Mouse (Mus musculus) CH12.LX (cell line): ENCODE results near the gene Med24.

Experiments
- E2F4 ChIP-seq: IDR thresholded peaks from 2 replicates; pipeline ENCODE4 v1.6.1; 2011; ENCODE audit warnings: low read depth, low read length, improper control_type of control experiment; ENCODE audit not compliant: insufficient replicate concordance
- MXI1 ChIP-seq: IDR thresholded peaks from 2 replicates; pipeline ENCODE4 v1.6.1; 2011; ENCODE audit warnings: mild to moderate bottlenecking, low read depth, low read length, improper control_type of control experiment

DNA sequence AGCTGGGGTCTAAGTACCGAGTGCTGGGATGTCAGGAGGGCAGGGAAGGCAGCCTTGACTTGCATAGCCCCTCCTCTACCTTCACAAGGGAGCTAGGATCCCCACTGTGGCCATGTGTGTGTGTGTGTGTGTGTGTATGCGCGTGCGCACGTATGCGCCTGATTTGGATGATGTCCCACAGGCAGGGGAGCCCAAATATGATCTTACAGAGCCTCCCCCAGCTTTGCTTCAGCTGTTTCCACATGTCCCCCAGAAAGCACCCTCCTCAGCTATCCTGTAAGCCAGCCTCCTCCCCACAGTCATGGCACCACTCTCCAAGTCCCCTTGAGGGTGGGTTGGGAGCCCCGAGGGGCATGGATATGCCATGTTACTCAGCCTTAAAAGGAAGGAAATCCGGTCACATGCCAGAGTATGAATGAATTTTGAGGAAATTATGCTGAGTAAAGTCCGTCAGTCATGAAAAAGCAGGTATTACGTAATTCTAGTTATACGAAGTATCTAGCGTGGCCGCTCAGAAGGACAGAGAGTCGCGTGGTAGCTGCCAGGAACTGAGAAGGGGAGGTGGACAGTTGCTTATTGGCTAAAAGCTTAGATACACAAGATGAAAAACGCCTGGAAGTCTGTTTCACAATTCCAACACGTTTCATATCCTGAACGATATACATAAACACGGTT, 20.8 kb downstream of the Med24 start:
- no peak for TF ChIP-seq MXI1
- TF ChIP-seq E2F4 = no peak
